Mouse (Mus musculus): ENCODE results near the gene Dclk1. TPM values are rescaled to one million over a fixed set of nuclear protein-coding genes. Genes with fewer than 3 reads are reported as not detected.

Gene Dclk1
- total and polyA plus RNA-seq, 3 experiments, result 0.52 to 6.3 (median 2.6) TPM

GRCm38 (mm10) chr3:55260139-55260538 is 18.0 kb downstream of the Dclk1 start:
- no peak for DNase-seq

DNA sequence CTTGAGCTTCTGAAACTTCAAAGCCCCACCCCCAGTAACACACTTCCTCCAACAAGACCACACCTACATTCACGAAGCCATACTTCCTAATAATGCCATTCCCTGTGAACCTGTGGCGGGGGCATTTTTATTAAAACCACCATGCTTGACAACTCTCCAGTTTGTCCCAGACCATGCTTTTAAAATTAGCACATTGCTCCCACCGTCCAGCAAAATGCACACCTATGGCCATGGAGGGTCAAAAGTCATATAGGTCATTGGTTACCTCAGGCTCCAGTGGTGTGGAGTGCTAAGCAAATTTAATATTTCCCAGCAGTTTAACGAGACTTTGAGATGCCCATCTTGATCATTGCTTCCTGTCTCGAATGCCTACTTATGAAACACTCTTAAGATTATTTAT is 23.9 kb downstream of the Dclk1 start:
- DNase-seq, result no peak

DNA sequence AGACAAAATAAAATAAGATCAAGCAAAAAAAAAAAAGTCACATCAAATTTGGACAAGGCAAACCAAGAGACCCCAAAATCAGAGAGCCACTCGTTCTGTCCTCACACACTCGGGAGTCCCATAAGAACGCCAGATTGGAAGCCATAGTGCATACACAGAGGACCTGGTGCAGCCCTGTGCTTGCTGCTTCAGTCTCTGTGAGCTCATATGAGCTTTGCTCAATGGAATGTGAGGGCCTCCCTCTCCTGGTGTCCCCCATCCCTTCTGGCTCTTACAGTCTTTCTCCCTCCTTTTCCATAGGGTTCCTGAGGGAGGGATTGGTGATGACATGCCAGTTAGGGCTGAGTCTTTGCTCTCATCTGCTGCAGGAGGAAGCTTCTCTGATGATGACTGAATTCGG is 27.6 kb downstream of the Dclk1 start:
- no peak for DNase-seq

GRCm38 (mm10) chr3:55270345-55270744 is 28.2 kb downstream of the Dclk1 start:
- DNase-seq, result no peak

- no peak for DNase-seq
Measured at GRCm38 (mm10) chr3:55270920-55271319, 28.8 kb downstream of the Dclk1 start.

DNA sequence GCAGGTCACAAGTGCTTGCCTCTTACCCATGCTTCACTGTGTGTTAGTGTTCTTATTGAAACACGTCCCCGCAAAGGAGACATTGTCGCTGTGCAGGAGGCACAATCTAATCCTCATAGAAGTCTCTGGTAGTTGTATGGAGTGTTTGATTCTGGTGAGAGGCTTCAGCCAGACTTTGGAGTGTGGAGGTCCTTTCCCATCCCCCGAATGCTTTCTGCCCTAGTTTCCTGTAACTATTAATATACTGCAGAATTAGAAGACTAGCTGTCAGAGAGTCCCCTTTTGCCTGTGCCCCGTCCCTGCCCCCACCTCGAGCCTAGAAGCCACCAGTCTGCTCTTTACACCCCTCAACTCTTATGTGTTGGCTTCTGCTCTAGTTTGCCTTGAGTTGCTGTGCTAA is 30.4 kb downstream of the Dclk1 start:
- DNase-seq, result no peak

DNA sequence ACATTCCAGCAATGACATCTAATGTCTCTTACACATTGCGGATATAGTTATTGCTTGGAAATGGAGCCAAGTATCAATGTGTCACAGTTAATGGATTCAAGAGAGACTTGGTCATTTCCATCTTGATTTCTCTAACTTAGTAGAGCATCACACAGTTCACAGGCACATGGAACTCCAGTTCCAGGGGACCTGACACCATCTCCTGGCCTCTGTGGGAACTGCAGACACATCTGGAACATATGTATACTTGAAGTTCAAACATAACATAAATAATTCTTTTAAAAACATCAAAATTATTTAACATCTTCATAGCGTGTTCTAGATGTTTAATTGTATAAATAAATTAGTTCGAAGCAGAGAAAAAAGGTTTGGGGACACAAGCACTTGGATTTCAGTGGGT is 34.3 kb downstream of the Dclk1 start:
- DNase-seq, result no peak

GRCm38 (mm10) chr3:55276851-55277250 is 34.7 kb downstream of the Dclk1 start:
- no peak for DNase-seq

DNA sequence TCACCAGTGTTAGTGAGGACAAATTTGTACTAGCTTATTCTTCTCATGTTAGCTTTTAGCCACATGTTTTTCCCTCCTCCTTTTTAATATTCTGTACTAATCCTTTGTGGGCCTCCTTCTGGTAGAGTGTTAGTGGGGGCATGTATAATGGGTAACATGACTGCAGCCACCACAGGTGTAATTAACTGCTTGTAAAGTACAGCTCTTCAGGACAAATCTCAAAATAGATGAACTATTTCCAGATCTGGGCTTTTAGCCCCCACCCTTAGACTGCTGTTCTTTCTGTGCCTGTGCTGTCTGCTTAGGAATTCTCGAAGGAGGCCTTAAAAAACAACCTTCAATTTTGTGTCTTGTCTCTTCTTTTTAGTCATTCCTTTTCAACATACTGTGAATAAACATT is 35.7 kb downstream of the Dclk1 start:
- no peak for DNase-seq

DNA sequence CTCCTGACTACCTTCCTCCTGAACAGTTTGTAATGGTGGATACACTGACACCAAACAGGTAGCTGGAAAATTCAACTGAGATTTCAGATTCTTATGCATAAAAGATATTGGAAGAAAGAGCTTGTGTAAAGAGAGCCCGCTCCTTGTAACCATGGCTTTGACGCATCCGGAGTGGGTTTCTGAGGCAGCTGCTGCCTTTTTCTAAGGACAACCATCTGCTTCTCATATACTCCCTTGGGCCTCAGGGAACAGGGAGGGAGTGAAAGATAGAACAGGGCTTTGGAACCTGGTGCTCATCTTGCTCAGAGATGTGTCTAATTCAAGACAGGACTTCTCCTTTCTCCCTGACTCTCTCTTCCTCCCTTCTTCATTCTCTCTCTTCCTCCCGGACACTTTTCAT is 37.8 kb downstream of the Dclk1 start:
- no peak for DNase-seq

DNA sequence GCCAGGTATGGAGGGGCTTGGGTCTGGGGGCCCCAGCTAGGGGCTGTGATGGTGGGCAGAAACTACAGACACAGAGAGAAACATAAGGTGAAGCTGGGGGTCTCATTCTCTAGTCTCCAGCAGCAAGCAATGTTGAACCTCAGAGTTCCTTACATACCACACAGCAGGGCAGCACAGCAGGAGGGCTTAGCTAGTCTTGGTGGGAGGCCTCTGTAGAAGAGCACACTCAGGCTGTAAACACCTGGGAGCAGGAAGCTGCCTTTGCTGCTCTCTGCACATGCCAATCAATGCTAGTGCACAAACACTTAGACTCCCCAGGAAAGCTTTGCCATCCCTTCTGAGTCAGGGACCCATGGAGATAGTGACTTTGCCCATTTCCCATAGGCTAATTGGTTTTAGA is 38.3 kb downstream of the Dclk1 start:
- no peak for DNase-seq

DNA sequence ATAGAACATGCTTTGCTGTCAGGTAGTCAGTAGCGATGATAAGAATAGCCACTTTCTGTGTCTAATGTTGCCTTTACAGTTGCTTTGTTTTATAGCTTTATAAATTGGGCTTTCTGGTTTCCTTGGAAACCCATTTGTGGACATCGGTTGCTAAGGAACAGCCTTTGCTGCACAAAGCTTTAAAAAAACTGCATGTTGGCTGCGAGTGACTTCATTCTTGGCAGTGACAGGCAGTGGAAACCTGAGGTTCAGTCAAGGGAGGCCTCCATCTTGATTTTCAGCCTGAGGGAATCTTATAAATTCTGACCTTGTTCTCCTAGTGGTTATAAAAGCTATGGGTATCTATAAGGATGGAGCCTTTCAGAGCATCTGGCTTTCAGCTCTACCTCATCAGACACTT is 42.1 kb downstream of the Dclk1 start:
- DNase-seq, result no peak

DNA sequence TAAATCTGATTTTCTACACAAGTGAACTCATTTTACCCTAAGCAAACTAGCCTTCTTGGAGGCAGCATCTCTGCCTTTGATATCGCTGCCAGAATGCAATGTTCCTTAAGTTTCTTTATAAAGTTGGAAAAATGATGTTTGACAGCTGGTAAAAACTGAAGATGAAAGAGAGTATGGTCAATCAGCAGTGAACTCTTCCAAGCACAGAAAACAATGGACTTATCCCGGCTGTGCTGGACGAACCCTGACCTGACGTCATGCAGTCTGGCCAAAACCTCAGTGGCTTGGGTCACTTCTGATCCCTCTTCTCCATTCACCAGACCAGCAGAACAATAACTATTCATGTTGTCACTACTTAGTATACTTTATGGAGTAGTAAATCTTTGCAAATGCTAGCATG is 46.6 kb downstream of the Dclk1 start:
- no peak for DNase-seq

DNA sequence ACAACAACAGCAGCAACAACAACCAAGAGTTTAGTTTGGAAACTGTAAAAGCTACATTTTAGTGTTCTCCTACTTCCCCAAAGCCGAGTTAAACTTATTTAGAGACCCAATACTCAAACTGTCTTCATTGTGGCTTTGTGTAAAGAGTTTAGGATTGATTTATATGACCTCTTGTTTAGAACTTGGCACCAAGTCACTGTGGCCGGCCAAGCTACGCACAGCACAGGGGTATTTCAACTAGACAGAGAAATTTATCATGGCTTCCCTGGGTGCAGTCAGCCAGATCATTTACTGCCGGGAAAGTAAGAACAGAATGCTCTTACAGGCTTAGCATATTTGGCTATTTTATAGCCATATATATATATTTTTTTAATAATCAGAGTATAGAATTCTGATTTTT is 49.8 kb downstream of the Dclk1 start:
- no peak for DNase-seq

GRCm38 (mm10) chr3:55292783-55293430 is 50.7 kb downstream of the Dclk1 start:
- no peak for DNase-seq

- DNase-seq, result no peak
Measured at GRCm38 (mm10) chr3:55305653-55306052, 63.5 kb downstream of the Dclk1 start.

GRCm38 (mm10) chr3:55307553-55308177 is 65.5 kb downstream of the Dclk1 start:
- peak; percentile 64 for DNase-seq

GRCm38 (mm10) chr3:55309961-55310360 is 67.8 kb downstream of the Dclk1 start:
- DNase-seq, result no peak

DNA sequence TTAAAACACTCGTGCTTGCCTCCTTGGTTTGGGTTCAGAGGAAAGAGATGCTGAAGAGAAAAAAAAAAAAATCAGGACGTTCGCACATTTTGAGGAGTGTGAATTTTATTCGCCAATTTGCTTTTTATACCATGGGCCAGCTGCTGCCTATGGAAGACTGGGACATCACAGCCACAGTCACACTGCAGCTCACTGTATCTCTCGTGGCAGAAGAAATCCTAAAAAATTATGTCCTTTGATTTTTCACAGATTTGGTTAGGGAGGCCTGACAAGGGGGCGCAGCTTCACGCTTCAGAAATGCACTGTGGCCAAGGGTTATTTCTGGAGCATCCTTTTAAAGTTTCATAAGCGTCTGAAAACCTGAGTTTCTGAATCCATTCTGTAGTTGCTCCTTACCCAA is 73.7 kb downstream of the Dclk1 start:
- no peak for DNase-seq

DNA sequence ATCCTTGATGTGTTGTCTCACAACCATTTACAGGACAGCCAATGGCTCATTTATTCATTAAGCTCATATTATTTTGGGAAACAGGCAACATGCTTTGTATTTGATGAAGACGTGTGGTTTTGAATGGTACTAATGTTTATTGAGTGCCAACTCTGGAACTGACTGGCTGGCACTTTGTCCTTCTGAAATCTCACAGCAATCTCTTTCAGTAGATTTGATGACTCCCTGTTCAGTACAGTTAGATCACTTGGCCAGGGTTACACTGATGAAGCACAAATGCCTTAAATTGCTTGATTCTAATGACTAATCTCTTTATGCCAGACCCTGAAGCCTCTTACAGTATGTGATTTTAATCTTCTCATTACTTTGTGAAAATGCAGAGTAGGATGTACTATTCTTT is 75.9 kb downstream of the Dclk1 start:
- DNase-seq, result no peak

DNA sequence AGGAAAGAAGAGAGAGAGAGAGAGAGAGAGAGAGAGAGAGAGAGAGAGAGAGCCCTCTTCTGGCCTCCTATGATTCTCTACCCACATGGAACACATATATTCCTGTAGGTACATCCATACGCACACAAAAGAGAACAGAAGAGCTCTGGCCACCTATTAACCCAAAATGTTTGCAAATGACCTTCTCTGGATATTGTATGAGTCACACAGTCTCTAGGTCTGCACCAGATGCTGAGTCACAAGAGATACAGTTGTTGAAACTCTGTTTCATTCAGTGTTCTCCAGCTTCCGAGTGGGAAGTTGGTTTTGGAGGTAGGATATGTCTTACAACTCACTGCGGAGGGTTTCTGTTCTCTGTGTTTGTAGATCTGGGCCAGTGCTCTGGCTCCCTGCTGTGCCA is 78.4 kb downstream of the Dclk1 start:
- peak; percentile 14 for DNase-seq

GRCm38 (mm10) chr3:55324029-55324428 is 81.9 kb downstream of the Dclk1 start:
- DNase-seq, result no peak

DNA sequence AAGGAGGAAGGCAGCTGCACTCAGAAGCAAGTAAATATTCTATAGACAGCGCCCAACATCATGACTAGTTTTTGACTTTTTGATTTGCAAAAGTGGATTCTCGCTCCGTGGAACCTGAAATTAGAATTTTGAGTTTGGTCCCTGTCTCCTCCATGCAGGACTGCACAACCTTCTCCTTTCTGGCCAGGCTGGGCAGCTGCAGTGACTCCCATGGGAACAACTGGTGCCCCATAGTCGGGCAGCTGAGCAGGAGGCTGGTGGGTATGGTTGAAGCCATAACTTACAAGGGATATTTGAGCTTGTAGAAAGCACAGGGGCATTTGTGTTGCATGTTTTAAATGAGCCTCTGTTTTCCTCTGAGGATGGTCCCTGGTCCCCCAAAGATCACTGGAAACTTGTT is 88.3 kb downstream of the Dclk1 start:
- DNase-seq, result no peak

- DNase-seq, result no peak
Measured at GRCm38 (mm10) chr3:55331694-55332093, 89.5 kb downstream of the Dclk1 start.
